Mouse (Mus musculus) left cerebral cortex, postnatal 36 days (tissue): ENCODE measurements around the gene Cbx5. TPM values are rescaled to one million over a fixed set of nuclear protein-coding genes. Genes with fewer than 3 reads are reported as not detected.
A peak's percentile ranks its signal among the peaks of the same experiment; 100 is the strongest.

Source experiments
- DNase-seq, 2 experiments: peaks; one replicate each; pipeline ENCODE4 v3.0.0; 2021 to 2022; ENCODE audit warnings: low spot score in 2 of 2, mixed read lengths in 1 of 2
- intact Hi-C: fragments of 180-260 bp; cut with DNase I; formaldehyde crosslinking; loops from one replicate; pipeline ENCODE4 v1.15.1; 2025
- microRNA-seq: library from miRNA; unstranded; fragments of <30 nt; microRNA quantifications from one replicate; pipeline ENCODE4 v1.2.0, GENCODE M21; 2022
- total RNA-seq, 2 experiments: library from RNA; stranded (reverse); gene quantifications; 2 replicates each; pipeline ENCODE4 v1.2.3; 2021

Gene Cbx5
- total RNA-seq, 2 experiments from 2014 or later = 158 to 174 TPM

GRCm38 (mm10) chr15:103156890-103157289 is 82.7 kb downstream of the Cbx5 start:
- DNase-seq = no peak
- intact Hi-C loops = no loop called here

- intact Hi-C loops = no loop called here
Measured at GRCm38 (mm10) chr15:103155366-103156321, 84.0 kb downstream of the Cbx5 start.

DNA sequence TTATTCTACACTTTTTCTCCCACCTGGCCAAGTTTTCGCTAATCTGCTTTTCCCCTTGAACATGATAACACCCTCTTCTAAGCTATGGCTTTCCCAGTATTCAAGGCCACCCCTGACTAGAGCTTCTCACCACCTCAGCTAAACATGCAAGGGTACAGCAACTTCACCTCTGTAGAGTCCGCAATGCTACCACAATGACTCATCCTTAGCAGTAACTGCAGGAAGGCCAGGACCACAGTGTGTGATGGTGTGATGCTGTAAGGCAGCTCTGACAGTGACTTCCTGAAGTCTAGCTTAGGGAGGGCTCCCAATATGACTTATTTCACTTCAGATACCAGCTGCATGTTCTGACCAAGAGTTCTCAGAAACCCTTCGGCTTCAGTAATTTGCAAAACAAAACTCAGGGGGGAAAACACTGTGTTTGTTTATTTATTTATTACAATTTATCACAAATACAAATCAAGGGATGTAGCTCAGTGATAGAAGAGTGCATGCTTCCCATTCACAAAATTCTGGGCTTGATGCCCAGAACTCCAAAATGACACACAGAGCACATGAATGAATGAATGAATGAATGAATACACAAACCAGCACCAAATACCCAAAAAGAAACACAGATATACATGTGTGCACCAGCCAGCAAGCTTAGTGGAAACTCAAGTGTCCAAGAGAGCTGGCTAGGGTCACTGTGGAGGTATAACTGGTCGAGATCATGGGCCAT is 86.6 kb downstream of the Cbx5 start:
- intact Hi-C loops = no loop called here
- DNase-seq = no peak

More at GRCm38 (mm10) chr15:103155366-103156321, 84.0 kb downstream of the Cbx5 start:
- no peak for DNase-seq

- intact Hi-C loops = no loop called here
Measured at GRCm38 (mm10) chr15:103152371-103152770, 87.2 kb downstream of the Cbx5 start.

DNA sequence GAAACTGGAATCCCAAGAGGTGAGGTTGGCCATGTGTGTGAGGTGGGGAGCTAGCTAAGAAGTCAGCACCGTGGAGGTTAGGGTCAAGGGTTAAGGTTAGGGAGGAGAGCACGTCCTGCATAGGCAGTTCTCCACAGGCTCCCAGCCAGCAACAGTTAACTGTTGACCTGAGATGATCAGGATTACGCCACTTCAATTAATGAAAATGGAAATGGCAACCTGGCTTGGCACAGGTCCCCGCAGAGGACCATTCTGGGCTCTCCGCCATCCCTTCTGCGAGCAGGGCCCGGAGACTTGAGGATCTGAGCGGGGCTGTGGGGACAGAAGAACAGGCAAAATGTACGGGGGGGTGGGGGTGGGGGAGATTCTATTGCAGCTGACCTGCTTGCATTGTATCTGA is 91.8 kb downstream of the Cbx5 start:
- DNase-seq = no peak
- intact Hi-C loops = no loop called here

More at GRCm38 (mm10) chr15:103152371-103152770, 87.2 kb downstream of the Cbx5 start:
- DNase-seq = no peak

DNA sequence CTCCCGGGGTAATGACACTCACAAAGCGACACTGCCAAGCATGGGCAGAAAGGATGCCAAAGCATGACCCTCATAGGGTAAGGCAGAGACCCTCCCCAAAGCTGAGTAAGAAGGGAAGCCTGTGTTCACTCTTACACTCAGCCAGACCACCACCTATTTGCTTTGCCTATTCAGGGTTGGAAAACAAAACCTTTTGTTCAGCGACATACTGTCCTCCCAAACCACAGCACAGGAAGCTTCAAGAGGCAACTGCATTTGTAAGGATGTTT is 92.3 kb downstream of the Cbx5 start:
- DNase-seq = no peak
- intact Hi-C loops = no loop called here

GRCm38 (mm10) chr15:103146627-103147421 is 92.8 kb downstream of the Cbx5 start:
- peak; percentile 70 to 75 for DNase-seq
- intact Hi-C loops = no loop called here

GRCm38 (mm10) chr15:103145635-103146299 is 93.8 kb downstream of the Cbx5 start:
- intact Hi-C loops = no loop called here
- DNase-seq = no peak

DNA sequence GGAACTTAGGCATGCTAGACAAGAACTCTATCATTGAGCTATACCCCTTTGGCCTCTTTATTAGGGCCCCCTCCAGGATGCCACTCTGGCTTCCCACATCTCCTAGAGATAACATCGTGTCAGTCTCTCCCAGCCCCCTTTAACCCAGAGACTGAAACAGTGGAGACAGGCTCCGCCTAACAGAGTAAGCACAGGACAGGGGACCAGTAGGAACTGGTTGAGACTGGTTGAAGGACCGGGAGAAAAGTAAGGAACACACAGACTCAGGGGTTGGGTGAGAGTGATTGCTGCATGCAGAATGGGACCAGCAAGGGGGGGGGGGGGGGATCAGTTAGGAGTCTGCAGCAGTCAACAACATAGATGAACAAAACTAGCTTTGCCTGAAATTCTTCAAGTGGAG is 95.4 kb downstream of the Cbx5 start:
- DNase-seq = no peak
- intact Hi-C loops = no loop called here

Small RNAs within 50 kb of the gene (microRNA-seq; reads per million reads assigned to microRNA genes)
- 95.4 reads per million, percentile 55 among the genes with 10 or more reads in this experiment for gene Mir148b

Other genes starting within 250 kb of the Cbx5 start
- not detected for gene Hoxc8, start 249.2 kb downstream of the Cbx5 start, total RNA-seq
- gene Hoxc6, start 241.6 kb downstream of the Cbx5 start, total RNA-seq = not detected
- not detected for gene Hoxc4, start 220.9 kb downstream of the Cbx5 start, total RNA-seq
- 10 to 100 TPM; 18.3 to 20.0 TPM for gene Smug1, start 72.7 kb downstream of the Cbx5 start, total RNA-seq
- 100 to 1,000 TPM; 199 to 232 TPM for gene Hnrnpa1, start 616 bp upstream of the Cbx5 start, total RNA-seq
- gene Nfe2, start 18.6 kb upstream of the Cbx5 start, total RNA-seq = not detected
- 10 to 100 TPM; 87.8 to 95.9 TPM for gene Copz1, start 32.9 kb upstream of the Cbx5 start, total RNA-seq
- gene Gpr84, start 70.8 kb upstream of the Cbx5 start, total RNA-seq = under 1 TPM; 0.42 to 0.45 TPM
- gene Zfp385a, start 100.3 kb upstream of the Cbx5 start, total RNA-seq = 10 to 100 TPM; 64.4 to 73.5 TPM
- gene Itga5, start 126.9 kb upstream of the Cbx5 start, total RNA-seq = 1 to 10 TPM; 2.8 to 4.3 TPM
- under 1 TPM in 1 of 2 experiments, not detected in 1; 0.64 TPM for gene Gtsf1, start 190.7 kb upstream of the Cbx5 start, total RNA-seq
- gene Gtsf2, start 208.7 kb upstream of the Cbx5 start, total RNA-seq = not detected
- 1 to 10 TPM; 9.4 to 9.9 TPM for gene Nckap1l, start 214.0 kb upstream of the Cbx5 start, total RNA-seq